Mouse (Mus musculus) bone marrow macrophage, adult 2 months (primary cell): ENCODE measurements around the gene Igll1. TPM values are rescaled to one million over a fixed set of nuclear protein-coding genes. Genes with fewer than 3 reads are reported as not detected.

Experiments used
- H3K27ac ChIP-seq: 2 replicates; pipeline ENCODE4 v1.5.1; 2012; ENCODE audit warnings: low read depth, low read length; ENCODE audit not compliant: insufficient read depth
- H3K4me1 ChIP-seq: 2 replicates; pipeline ENCODE4 v1.6.1; 2012; ENCODE audit warnings: low read length; ENCODE audit not compliant: control insufficient read depth, insufficient read depth
- H3K4me3 ChIP-seq: 2 replicates; pipeline ENCODE4 v1.5.1; 2012; ENCODE audit warnings: mild to moderate bottlenecking, low read length, moderate library complexity; ENCODE audit not compliant: insufficient read depth
- CTCF ChIP-seq: IDR thresholded peaks from 2 replicates; pipeline ENCODE4 v1.5.1; 2012; ENCODE audit warnings: low read depth, mild to moderate bottlenecking, low read length, moderate library complexity
- POLR2A ChIP-seq: IDR thresholded peaks from 2 replicates; pipeline ENCODE4 v1.6.1; 2012; ENCODE audit warnings: mild to moderate bottlenecking, low read depth, low read length, borderline replicate concordance
- polyA plus RNA-seq: library from polyadenylated mRNA; stranded (reverse); fragments of >200 nt; gene quantifications from 2 replicates; pipeline ENCODE4 v1.2.4, GENCODE M21; 2012; ENCODE audit not compliant: missing spikeins, insufficient read depth, insufficient read length

Gene Igll1
- polyA plus RNA-seq = not detected in 2 replicates

- Histone ChIP-seq H3K27ac (no peak within 1 kb of the TSS), H3K4me1 (peaks cover 6% of the 10 kb centered on the region), H3K4me3 (no peak within 1 kb of the TSS)
- no peak for TF ChIP-seq CTCF
- no peak for TF ChIP-seq POLR2A
Observed at GRCm38 (mm10) chr16:16863978-16864377, at the start of gene Igll1. Gene Igll1 (minus strand): TSS chr16:16863985.

- H3K27ac ChIP-seq = no peak overlapping the region
- TF ChIP-seq CTCF (no peak), POLR2A (no peak)
- no peak overlapping the region for H3K4me3 ChIP-seq
- H3K4me1 ChIP-seq = no peaks in the 10 kb centered on the region
Observed at GRCm38 (mm10) chr16:16913440-16913839, 49.7 kb upstream of the Igll1 start.

- no peak overlapping the region for H3K27ac ChIP-seq
- TF ChIP-seq CTCF = peak; percentile 59
- TF ChIP-seq POLR2A = no peak
- H3K4me3 ChIP-seq = no peak overlapping the region
- peaks cover 4% of the 10 kb centered on the region for H3K4me1 ChIP-seq
Observed at GRCm38 (mm10) chr16:16911641-16912597, 48.1 kb upstream of the Igll1 start.

- H3K27ac ChIP-seq = no peak overlapping the region
- no peak for TF ChIP-seq POLR2A
- TF ChIP-seq CTCF = no peak
- no peak overlapping the region for H3K4me3 ChIP-seq
Observed at GRCm38 (mm10) chr16:16907799-16908198, 44.0 kb upstream of the Igll1 start.

GRCm38 (mm10) chr16:16903188-16903587, 39.4 kb upstream of the Igll1 start:
- H3K4me3 ChIP-seq = no peak overlapping the region
- TF ChIP-seq CTCF (no peak), POLR2A (no peak)
- peaks cover 22% of the 10 kb centered on the region for H3K4me1 ChIP-seq
- no peak overlapping the region for H3K27ac ChIP-seq

More at GRCm38 (mm10) chr16:16907799-16908198, 44.0 kb upstream of the Igll1 start:
- peaks cover 9% of the 10 kb centered on the region for H3K4me1 ChIP-seq

- Histone ChIP-seq H3K4me1 (peaks cover 21% of the 10 kb centered on the region), H3K27ac (no peak overlapping the region), H3K4me3 (no peak overlapping the region)
- no peak for TF ChIP-seq CTCF
- TF ChIP-seq POLR2A = no peak
Observed at GRCm38 (mm10) chr16:16902329-16902728, 38.5 kb upstream of the Igll1 start.

GRCm38 (mm10) chr16:16897056-16897584, 33.3 kb upstream of the Igll1 start:
- Histone ChIP-seq H3K4me3 (peak overlapping the region; percentile 87), H3K4me1 (peaks cover 19% of the 10 kb centered on the region), H3K27ac (no peak overlapping the region)
- TF ChIP-seq CTCF (no peak), POLR2A (no peak)

GRCm38 (mm10) chr16:16896382-16897055, 32.7 kb upstream of the Igll1 start, which contains the start of gene Ppm1f:
Gene Ppm1f (plus strand): TSS chr16:16896469.
- no peak within 1 kb of the TSS for H3K27ac ChIP-seq
- H3K4me3 ChIP-seq = peak within 1 kb of the TSS; percentile 87
- H3K4me1 ChIP-seq = peaks cover 15% of the 10 kb centered on the region
- TF ChIP-seq CTCF (peak; percentile 43), POLR2A (no peak)

GRCm38 (mm10) chr16:16896015-16896381, 32.2 kb upstream of the Igll1 start:
- H3K4me1 ChIP-seq = peaks cover 15% of the 10 kb centered on the region
- TF ChIP-seq POLR2A = no peak
- no peak for TF ChIP-seq CTCF
- no peak overlapping the region for H3K4me3 ChIP-seq
- H3K27ac ChIP-seq = no peak overlapping the region

GRCm38 (mm10) chr16:16892366-16892765, 28.6 kb upstream of the Igll1 start:
- Histone ChIP-seq H3K27ac (no peak overlapping the region), H3K4me1 (peaks cover 5% of the 10 kb centered on the region; the same call in 1 of the 2 replicates), H3K4me3 (no peak overlapping the region)
- TF ChIP-seq CTCF (no peak), POLR2A (no peak)
